Mouse (Mus musculus) G1E (cell line): ENCODE measurements around the gene Lztr1.

Experiments used
- CTCF ChIP-seq: IDR thresholded peaks from 2 replicates; pipeline ENCODE4 v1.5.1; 2012; ENCODE audit warnings: low read depth, low read length, inconsistent platforms, mixed read lengths
- GATA1 ChIP-seq: IDR thresholded peaks from 2 replicates; pipeline ENCODE4 v1.6.1; 2012; ENCODE audit warnings: borderline replicate concordance, low read length, inconsistent platforms, mixed read lengths
- GATA2 ChIP-seq: IDR thresholded peaks from 2 replicates; pipeline ENCODE4 v1.6.1; 2012; ENCODE audit warnings: low read depth, low read length, inconsistent platforms, borderline replicate concordance
- POLR2AphosphoS5 ChIP-seq: IDR thresholded peaks from 2 replicates; pipeline ENCODE4 v1.6.1; 2012; ENCODE audit warnings: low read depth, low read length, inconsistent platforms; ENCODE audit not compliant: insufficient replicate concordance
- TAL1 ChIP-seq: conservative IDR thresholded peaks from 2 replicates; pipeline ENCODE4 v1.6.1; 2012; ENCODE audit warnings: low read depth, low read length, inconsistent platforms, mixed read lengths

DNA sequence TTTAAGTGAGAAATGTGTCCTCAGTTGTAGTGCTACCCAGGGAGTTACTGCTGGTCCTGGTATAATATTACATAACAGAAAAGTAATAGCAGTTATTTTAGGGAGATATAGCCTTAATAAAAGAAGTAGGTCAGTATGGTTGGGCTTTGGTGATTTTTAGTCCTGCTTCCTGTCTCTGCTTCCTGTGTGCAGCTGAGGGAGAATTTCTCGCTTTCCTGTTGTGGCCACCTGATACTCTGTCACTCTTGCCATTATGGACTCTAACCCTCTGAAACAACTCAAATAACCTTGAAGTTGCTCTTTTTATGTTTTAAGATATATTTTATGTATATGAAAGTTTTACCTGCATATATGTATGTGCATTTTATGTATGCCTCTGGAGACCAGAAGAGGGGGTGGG, 46.9 kb upstream of the Lztr1 start:
- no peak for TF ChIP-seq CTCF
- no peak for TF ChIP-seq GATA2
- TF ChIP-seq GATA1: no peak
- TF ChIP-seq POLR2AphosphoS5: no peak
- no peak for TF ChIP-seq TAL1
